Mouse (Mus musculus): Measurements from ENCODE around the gene Rab32. TPM values are rescaled to one million over a fixed set of nuclear protein-coding genes. Genes with fewer than 3 reads are reported as not detected.

Rab32 gene
- polyA plus RNA-seq, 1 experiment from 2014 or later: 25.0 TPM

Other genes with a start within 250 kb of the Rab32 start
- 0.16 and 0.33 TPM in 2 replicates for gene Adgb, start 85.9 kb downstream of the Rab32 start, polyA plus RNA-seq (2016; fragmentation: Nextera tagmentation; extraction: Ambion mirVana)
- not detected in 2 replicates for gene Gm10944, start 123.1 kb upstream of the Rab32 start, polyA plus RNA-seq (2016; fragmentation: Nextera tagmentation; extraction: Ambion mirVana)

Measured in limb, embryonic 12.5 days (tissue).